Mouse (Mus musculus): ENCODE data around the gene Jph3.

Gene Jph3

DNA sequence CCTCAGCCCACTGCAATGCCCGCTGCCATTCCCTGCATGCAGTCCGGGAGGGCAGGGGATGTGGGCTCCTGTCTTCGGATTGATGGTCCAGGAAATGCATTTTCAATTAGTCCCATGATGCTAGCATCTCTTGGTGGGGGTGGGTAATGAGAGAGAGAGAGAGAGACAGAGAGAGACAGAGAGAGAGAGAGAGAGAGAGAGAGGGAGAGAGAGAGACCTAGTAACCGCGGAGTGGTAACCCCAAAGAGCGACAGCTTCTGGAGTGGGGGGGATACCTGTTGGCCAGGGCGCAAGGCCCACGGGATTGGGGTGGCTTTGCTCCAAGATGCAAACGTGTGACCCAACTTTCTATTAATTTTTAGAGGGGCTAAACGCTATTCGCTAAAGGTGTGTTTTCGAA lies at the start of gene Jph3:
Gene Jph3 (plus strand): TSS at position 301 of the 400 bp plus-strand sequence.
- DNase-seq (ENCODE audit: low read depth, low spot score) = no peak

DNA sequence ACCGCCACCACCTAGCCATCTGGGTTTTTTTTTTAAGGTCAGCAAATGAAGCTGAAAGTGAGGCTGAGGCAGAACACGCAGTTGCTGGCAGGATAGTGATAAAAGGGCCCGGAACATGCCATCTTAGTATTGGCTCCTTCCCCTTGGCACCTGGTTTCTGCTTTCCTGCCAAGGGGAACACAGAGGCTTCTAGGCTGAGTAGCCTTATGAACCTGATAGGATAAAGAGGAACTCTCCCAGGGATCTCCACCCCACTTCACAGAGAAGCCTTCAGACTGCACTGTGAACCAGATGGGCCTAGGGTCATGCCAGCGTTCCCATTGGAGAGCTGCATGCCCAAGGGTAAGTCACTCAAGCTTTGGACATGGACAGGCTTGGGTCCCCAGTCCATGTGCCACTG lies 48.5 kb upstream of the Jph3 start:
- no peak for DNase-seq (ENCODE audit: low read depth, low spot score)

DNA sequence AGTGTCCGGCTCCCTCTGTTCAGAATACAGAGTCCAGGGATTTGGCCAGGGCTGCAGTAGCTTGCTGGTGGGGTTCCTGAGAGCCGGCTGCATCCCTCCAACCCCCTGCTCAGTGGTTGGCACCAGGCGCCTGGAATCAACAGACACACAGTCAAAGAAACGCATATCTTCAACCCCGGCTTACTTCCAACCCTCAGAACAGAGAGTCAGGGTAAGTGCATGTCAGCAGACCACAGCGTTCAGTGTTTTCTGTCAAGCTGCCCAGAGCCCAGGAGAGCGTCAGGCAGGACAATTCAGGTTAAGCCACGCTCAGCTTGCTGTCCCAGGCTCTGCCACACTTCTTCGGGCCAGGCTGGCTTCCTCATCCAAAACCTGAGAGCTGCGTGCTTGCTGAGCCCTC lies 48.0 kb upstream of the Jph3 start:
- DNase-seq (ENCODE audit: low read depth, low spot score) = no peak

DNA sequence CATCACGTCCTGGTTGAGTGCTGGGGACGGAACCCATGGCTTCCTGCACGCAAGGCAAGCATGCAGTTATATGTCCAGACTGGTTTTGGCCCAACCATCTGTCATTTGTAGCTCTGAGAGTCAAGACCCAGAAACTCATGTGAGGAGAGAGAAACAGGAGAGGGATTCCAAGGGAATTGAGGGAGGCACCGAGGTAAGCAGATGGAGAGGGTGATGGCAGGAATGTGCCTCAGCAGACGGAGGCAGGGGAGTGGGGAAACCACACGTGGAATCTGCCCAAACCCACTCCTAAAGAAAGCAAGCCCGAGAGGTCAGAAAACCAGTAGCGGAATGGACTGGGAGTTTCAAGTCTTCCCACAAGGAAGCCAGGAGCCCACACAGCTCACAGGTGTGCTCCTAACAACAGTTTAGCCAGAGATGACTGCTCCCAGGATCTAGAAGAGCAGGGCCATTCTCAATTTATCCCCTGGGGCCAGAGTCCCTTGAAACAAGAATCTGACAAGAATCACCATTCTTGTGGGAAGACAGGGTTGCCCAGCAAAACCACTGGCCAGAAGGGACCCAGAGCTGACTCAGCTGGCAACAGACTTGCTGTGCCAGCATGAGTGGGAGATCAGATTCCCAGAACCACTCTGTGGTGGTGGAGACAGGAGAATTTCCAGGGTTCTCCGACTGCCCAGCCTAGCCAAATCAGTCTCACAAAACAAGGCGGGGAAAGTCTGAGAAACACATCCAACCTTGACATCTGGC lies 46.2 kb upstream of the Jph3 start:
- DNase-seq (ENCODE audit: low read depth, low spot score) = no peak

DNA sequence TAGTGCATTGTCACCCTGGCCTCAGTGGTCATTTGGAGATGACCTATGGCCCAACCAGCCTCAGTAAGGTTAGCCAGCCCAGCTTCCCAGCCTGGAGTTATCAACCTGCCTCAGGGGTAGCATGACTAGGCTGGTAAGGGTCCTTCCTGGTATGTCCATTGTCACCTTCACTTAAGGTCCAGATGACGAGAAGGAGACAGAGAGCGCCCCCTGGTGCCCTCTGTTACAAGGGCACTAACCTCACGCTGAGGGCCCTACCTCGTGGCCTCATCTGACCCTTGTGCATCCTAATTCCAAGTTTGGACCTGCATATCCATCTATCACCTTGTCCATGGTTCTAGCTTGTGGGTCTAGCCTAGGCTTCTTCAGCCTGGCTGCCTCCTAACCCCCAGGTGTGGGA lies 44.0 kb upstream of the Jph3 start:
- DNase-seq (ENCODE audit: low read depth, low spot score) = peak; percentile 65

DNA sequence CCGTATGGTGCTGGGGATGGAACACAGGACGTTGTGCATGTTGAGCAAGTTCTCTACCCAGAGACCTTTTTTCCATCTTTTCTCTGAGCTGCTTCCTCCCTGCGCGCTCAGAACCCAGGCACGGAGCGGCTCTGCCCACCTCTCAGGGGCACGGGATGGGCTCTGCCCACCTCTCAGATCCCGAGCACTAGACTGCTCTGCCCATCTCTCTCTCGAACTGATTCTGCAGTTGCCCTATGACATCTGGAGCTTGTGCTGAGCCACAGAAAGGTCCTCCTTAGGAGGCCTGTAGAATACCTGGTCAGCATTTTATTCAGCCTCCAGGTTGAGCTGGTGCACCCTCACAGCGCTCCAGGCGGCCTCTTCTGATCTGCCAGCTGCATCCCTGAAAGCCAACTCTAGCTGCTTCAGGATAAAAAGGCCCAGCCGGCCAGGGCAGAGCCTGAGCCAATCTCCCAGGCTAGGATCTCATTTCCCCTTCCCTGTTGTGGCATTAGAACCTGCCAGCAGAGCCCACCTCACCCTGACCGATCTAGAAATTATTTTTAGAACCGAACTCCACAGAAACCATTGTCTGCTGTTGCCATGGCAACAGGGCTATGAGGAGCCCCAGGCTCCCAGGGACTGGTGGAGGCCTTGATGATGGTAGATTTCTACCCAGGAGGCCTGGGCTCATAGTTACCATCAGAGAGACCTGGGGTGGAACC lies 41.8 kb upstream of the Jph3 start:
- DNase-seq (ENCODE audit: low read depth, low spot score) = peak; percentile 86

DNA sequence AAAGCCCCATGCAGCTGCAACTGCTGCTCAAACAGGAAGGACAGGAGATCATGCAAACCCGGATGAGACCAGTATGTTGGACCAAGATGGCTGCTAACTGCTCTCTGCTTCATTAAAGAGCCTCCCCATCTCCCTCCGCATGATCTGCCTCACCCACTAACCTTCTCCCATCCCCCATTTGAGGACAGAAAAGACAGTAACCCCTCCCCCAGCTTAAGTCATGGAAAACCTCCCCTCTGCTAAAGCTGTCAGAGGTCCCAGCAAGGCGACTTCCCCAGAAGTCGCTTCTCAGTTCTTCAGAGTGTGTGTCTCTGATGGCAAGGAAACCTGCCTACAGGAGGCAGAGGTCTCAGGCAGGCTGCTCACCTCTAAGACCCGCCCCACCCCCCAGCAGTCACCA lies 40.9 kb upstream of the Jph3 start:
- peak; percentile 54 for DNase-seq (ENCODE audit: low read depth, low spot score)

DNA sequence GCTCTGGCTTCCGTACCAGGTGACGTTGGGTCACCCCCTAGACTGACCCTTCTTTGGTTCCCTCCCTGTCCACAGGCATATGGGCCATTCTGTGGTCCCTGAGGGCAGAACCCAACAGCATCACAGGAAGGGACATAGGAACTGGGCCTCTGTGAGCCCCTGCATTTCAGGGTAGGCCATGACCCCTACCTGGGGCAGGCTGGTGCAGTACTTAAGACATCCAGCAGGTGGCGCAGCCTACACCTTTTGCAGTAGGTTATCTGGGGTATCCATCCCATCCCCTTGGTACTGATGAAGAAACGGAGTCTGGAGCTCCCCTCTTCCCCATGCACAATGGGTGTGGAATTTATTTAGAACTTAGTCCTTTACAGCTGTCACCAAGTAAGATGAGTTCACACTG lies 35.0 kb upstream of the Jph3 start:
- DNase-seq (ENCODE audit: low read depth, low spot score) = peak; percentile 63

DNA sequence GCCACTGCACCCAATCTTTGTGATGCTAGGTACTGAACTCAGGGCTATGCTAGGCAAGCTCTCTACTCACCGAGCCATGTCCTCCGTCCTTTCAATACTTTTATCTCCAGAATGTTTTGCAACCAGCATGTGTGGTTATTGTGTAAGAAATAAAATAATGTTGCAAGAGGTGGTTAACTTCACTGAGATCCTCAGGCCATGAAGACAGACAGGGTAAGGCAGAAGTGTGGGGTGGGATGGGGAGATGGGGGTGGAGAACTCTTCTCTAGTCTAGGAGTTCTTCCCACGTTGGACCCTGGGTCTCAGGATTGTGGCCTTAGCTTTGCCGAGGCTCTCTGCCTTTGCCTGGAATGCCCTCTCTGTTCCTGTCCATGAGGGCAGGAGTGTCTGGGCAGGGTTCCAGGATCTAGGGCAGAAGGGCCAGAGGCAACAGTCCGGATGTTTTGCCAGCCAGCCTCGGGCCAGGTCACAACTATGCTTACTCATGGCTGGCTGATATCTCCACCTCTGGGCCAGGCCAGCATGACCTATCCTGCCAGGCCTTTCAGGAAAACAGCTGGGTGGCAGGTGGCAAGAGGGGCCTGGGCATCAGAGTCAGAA lies 33.7 kb upstream of the Jph3 start:
- no peak for DNase-seq (ENCODE audit: low read depth, low spot score)

DNA sequence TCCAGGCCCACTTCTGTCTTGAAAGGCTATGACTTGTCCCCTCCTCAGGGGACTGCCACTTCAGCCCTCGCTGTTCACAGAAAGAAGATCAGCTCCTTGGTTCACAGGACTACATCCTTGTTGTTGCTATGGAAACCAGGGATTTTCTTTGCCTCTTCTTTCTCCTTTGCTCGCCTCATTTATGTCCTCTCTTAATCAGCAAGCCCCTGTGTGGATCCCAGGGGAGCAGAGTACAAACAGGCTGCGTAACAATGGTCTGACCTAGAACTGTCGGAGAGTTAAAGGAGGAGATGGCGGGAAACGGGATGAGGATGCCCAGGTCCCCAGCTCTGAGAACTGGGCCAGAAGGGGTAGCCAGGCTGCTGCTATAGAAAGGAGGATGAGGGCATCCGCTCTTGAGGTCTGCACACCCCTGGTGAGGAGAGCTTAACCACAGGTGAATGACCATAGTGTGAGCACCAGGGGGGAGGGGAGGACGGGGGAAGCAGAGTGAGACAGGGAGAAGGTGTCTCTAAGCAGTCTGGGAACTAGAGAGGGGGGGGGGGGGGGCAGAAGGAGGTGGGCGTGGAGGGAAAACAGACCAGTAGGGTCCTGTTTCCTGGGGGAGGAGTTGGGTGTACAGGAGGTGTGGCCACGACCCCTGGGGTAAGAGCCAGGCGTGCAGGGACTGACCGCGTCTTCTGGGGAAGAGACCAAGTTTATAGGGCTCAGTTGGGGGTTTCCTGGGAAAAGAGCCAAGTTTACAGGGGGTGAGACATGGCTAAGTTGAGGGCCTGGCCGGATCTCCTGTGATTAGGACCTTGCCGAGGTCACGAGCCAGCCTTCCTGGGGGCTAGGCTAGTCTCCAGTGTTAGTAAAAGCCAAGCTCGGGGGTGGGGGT lies 31.4 kb upstream of the Jph3 start:
- peak; percentile 71 for DNase-seq (ENCODE audit: low read depth, low spot score)

DNA sequence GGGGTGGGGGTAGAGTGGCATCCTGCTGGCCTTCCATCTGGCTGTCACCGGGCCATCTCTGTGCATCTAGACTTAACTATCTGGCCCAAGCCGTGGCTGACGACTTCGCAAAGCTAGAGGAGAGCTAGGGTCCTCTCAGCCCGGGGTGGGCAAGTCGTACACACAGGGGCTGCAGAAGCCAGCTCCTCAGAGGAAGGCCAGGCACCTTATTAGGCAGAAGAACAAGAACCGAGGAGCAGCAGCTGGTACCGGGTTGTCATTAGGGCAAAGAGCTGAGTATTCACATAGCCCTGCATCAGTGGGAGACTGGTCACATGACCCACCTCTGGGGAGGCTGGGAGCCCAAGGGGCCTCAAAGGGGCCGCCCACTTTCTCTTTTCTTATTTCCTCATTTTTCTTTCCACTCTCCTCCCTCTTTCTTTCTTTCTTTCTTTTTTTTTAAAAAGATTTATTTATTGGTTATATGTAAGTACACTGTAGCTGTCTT lies 30.8 kb upstream of the Jph3 start:
- no peak for DNase-seq (ENCODE audit: low read depth, low spot score)

DNA sequence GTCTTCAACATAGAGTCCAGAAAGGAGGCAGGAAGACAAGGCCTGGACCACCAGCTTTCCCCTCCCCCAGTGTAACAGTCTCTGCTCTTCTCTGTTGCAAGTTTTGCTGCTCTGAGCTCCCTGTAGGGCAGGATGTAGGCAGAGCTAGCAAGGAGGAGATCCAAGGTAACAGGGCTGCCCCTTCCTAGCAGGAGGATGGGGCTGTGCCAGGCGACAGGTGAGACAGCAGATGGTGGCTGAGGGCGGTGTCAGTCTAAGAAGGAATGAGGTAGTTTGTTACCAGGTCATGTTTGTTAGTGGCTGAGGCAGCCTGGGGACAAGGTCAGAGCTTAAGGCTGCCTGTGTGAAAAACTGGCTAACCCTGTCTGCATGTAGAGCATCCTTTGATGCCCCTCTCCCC lies 29.5 kb upstream of the Jph3 start:
- no peak for DNase-seq (ENCODE audit: low read depth, low spot score)

DNA sequence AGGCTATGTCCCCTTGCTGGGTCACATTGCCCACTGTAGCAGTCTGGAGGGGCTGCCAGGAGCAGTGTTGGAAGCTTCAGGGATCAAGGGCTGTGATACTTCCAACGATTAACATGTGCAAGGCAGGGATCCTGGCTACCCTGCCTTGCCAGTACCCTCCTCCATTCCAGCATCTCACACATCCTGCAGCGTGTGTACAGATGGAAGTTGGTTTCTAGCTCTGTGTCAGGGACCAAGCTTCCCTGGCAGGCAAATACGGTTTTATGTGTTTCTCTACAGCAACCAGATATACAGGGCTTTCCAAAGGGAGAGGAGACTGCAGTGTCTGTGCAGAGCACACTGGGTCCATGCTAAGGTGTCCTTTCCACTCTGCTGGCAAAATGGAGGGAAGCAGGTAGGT lies 24.2 kb upstream of the Jph3 start:
- no peak for DNase-seq (ENCODE audit: low read depth, low spot score)

DNA sequence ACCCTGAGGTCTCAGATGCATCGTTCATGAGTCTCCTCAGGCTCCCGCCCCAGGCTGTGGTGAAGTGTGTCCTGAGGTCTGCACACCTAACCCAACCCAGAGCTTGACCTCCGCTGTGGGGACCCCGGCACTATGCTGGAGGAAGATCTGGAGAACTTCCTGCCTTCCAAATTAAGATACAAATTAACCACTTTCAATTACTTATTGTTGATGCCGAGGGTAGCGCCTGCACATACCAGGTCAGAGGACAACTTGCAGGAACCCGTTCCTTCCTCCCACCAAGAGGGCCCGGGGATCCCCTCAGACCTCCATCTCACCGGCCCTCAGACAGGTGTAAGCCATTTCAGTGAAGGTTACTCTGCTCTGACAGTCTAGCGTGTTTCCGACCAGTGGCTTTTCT lies 22.5 kb upstream of the Jph3 start:
- no peak for DNase-seq (ENCODE audit: low read depth, low spot score)

DNA sequence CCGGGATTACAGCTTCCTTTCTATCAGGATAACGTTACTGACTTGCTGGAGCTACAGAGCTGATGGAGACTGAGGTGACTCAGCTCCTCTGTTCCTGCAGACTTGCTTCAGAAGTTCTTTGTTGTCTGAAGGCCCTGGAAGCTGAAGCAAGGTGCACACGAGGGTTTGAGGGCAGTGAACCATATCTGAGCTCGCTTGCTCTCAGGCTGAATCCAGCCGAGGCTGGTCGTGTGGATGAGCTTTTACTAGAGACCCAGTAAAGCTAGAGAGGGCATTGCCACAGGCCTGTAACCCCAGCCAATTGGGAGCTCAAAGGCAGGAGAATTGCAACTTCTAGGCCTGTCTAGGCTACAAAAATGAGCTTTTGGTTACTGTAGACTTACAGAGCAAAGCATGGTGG lies 21.0 kb upstream of the Jph3 start:
- DNase-seq (ENCODE audit: low read depth, low spot score) = no peak

DNA sequence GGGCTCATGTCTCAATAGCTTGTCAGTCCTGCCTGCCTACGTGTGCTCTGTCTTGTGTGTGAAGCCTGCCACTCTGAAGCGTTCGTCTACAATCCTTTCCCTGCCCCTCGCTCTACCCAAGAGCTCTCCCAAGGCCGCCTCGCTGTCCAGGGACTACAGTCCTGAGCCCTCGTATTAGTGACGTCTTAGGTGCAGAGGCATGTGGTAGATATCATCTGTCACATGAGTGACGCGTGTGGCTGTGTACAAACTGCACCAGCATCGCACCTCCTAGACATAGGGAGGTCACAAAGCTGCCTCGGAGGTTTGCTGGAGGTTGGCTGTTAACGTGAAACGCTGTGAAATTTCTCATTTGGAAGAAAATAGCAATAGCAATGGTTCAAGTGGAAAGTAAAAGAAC lies 11.9 kb upstream of the Jph3 start:
- DNase-seq (ENCODE audit: low read depth, low spot score) = no peak

DNA sequence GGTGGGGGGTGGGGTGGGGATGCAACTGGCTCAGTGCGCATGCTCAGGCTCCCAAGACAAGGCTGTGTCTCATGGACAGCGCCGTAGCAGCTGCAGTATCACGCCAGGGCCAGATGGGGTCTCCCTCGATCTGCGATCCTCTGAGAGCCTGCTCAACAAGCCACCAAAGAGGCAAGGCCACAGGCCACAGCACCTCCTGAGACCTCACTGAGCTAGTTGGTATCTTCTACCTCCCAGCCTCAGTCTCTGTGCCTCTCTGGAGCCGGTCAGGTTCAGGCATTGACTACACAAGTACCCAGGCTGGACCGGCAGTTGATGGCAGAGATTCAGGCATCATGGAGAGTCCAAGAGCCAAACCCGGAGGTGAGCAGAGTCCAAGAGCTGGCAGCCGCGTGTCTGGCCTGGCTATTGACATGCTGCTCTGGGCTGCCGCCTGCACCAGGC lies 11.4 kb upstream of the Jph3 start:
- peak; percentile 96 for DNase-seq (ENCODE audit: low read depth, low spot score)

DNA sequence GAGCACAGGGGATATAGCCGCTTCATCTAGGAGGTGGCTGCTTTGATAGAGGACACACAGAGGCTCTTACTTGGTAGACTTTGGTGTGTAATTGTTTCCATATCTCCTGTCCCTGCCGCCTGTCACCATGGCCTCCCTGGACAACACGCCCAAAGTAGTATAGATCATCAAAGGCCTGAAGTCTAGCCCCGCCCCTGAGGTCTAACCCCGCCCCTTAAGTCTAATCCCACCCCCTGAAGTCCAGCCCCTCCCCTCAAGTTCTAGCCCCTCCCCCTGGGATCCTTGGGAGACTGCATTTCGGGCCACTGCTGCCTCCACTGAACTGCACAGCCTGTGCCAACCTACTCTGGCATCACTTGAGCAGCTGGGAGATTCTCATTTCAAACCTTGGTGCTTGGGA lies 10.5 kb upstream of the Jph3 start:
- peak; percentile 51 for DNase-seq (ENCODE audit: low read depth, low spot score)

DNA sequence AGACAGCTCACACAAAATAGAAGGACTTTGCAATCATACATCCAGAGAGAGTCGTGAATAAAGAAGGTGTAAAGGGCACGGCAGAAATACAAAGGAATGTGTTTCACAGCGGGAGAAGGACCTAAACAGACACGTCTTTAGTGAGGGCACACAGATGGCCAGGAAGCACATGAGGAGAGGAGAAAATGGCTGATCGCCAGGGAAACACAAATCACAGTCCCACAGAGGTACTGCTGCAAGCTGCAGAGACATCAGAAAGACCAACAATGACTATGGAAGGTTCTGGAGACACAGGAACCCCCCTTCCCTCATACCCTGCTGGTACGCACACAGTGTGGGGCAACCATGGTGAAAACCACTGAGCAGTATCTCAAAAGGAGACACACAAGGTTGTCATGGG lies 8.4 kb upstream of the Jph3 start:
- no peak for DNase-seq (ENCODE audit: low read depth, low spot score)

DNA sequence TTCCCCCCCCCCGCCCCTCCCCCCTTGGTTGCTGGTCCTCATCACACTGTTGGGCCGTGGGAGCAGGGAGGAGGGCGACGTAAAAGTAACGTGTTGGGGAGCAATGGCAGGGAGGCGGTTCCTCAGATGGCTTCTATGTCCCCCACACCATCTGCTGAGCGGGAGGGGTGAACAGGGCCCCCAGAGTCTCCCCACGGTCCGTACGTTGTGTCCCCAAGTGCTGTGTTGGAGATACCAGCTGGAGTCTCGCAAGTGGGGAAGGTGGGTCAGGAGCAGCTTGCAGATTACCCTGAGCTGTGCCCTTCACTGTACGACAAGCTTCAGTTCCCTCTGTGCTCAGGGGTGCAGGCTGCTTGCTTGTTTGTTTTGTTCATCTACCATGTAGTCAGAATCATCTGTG lies 5.6 kb upstream of the Jph3 start:
- no peak for DNase-seq (ENCODE audit: low read depth, low spot score)

DNA sequence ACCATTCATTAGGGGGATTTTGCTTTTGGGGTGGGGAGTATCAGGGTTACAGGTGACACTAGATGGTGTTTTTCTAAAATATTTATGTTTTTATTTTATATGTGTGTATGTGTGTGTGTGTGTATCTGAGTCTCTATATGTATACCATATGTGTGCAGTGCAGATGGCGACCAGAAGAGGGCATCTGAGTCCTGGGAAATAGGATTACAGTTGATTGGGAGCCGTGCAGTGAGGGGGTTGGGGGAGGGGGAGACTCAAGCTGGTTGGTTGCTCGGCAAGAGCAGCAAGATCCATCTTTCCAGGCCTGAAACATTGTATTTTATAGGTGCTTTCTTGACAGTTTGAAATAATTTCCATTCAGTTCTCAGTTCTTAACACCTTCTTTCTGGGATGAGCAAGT lies 2.3 kb upstream of the Jph3 start:
- peak; percentile 75 for DNase-seq (ENCODE audit: low read depth, low spot score)

DNA sequence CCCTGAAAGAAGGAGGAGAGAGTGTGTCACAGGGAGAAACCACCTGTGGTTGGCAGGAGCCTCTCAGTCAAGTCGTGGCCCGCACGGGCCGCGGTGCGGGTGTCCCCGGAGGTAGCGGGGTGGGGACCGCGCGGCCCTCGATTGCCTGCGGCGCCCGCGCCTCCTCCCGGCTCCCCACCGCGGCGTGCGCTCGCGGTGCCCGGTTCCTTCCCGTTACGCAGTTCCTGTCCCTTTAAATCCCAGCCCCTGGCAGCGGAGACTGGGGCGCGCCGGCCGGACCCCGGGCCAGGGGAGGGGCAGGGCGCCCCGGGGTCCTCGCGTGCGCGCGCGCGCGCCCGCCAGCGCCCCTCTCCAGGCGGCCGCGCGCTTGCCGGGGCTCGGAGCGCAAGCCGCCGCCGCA lies 331 bp downstream of the Jph3 start:
- no peak for DNase-seq (ENCODE audit: low read depth, low spot score)

Measured in R1 (cell line).